Mouse (Mus musculus): Measurements from ENCODE around the gene Cep70. TPM values are rescaled to one million over a fixed set of nuclear protein-coding genes. Genes with fewer than 3 reads are reported as not detected.
A peak's percentile ranks its signal among the peaks of the same experiment; 100 is the strongest.

Cep70 gene
- total RNA-seq (2021) = 1 to 10 TPM; 3.2 to 4.6 TPM
- long read RNA-seq, experiment 1, partial matches to known transcripts = 0 of 2 reads
- long read RNA-seq, experiment 1, other reads (novel, unspliced or antisense) = 0 of 2 reads
- long read RNA-seq, experiment 2, partial matches to known transcripts = 1 of 3 reads
- long read RNA-seq, experiment 2, other reads (novel, unspliced or antisense) = 2 of 3 reads

- DNase-seq (ENCODE audit: low spot score) = peak; percentile 95
Observed at GRCm38 (mm10) chr9:99243190-99243894, at the start of gene Cep70. Gene Cep70 (plus strand): TSS chr9:99243367.

DNA sequence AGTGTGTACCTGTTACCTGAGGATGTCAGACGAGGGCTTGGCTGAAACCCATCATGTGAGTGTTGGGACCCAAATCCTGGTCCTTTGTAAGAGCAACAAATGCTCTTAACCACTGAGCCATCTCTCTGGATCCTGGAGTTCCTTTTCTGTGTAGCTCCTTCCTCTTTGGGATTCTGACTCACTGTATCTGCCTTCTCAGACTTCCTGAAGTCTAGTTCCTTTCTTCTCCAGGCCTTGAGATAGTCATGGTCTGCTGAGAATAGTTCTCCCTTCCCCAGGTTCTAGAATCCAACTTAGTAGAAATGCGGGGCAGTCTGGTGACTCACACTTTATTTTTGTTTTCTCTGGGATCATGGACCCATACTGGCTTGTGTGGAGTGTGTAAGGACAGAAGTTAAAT is 30.5 kb upstream of the Cep70 start:
- no peak for DNase-seq (ENCODE audit: low spot score)

- DNase-seq (ENCODE audit: low spot score) = no peak
Observed at GRCm38 (mm10) chr9:99216182-99216581, 27.0 kb upstream of the Cep70 start.

DNA sequence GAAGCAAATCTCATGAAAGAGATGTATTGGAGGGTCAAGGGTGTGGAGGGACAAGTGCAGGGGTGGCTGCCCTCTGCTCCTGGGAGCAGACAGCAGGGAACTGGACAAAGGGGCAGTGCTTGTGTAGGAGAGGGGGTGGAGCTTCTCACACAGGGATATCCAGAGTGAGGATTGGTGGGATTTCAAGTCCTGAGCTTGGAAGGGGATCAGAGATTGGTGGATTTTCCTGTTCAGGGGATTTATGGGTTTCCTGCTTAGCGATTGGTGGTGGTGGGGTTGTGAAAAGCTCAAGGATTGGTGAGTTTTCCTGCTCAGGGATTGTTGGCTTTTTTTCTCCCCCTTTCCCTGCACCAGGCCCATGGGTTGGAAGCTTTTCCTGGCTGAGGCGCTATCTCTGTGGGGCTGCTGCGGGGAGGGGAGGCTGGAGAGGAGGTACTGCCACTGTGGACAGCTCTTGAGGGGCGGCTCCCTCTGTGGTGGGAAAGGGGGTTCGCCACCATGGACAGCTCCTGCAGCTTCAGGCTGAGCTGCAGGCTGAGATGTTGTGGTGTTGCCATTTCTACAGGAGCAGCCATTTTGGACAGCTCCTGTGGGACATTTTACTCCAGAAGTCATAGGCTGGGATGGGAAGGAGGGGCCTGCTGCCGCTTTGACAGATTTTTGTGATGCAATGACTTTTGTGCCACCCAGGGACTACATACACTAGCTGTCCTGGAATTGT is 25.0 kb upstream of the Cep70 start:
- no peak for DNase-seq (ENCODE audit: low spot score)

GRCm38 (mm10) chr9:99221636-99222035 is 21.5 kb upstream of the Cep70 start:
- no peak for DNase-seq (ENCODE audit: low spot score)

- no peak for DNase-seq (ENCODE audit: low spot score)
Observed at GRCm38 (mm10) chr9:99224583-99224982, 18.6 kb upstream of the Cep70 start.

DNA sequence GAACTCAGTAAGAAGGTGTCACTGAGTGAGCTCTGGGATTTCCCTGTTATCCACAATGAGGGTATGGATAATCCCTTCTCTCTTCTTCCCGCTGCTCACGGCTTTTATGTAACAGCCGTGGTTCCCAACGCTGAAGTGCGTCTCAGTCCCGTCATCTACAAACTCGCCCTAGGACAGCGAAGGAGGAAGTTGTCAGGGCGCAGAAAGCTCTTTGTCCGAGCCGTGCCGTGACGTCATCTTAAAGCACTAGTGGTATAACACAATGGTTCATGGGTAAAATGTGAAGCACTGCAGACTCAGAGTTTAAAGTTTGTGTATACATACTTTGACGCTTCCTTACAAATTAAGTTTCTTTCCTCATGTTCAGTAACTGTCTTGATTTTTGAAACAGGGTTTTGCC is 13.7 kb upstream of the Cep70 start:
- DNase-seq (ENCODE audit: low spot score) = no peak

DNA sequence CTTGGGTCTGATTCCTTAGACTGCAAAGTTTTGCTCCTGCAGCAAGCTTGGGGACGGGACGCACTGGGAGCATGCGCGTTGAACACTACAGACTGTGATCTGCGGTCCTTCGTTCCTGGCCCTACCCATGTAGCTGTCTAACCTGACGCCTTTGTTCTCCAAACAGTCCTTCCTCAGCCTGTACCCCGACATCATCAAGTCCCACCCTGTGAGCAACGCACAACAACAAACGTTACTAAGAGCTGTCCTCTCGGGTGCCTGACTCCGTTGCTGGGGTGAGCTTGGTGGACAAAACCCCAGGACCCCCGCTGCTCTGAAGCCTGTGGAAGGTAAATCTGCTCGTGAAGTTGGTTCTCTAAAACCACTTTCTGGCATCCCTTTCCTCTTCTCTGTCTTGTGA is 6.0 kb upstream of the Cep70 start, which contains the start of gene Faiml:
Gene Faiml, minus strand, starts transcription at position 101 of the 400 bp plus-strand sequence.
- no peak for DNase-seq (ENCODE audit: low spot score)

- DNase-seq (ENCODE audit: low spot score) = no peak
Observed at GRCm38 (mm10) chr9:99238276-99238675, 4.9 kb upstream of the Cep70 start.

DNA sequence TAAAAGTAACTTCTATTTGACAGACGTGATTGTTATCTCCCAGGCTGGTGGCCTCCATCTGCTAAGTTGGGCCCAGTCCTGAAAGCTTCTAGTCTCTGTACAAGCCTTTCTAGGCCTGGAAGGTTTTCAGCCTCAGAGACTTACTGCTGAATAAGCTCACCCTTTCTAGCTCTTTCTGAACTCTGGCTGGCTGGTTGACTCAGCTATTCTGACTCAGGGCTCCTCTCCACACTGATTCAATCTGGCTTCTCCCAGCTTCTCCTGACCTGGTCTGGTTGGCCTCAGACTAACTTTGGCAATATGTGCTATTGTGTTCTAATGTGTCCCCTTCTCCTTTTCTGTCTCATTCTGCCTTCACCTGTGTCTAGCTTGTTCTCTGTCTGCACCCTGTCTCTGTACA is 3.9 kb upstream of the Cep70 start:
- DNase-seq (ENCODE audit: low spot score) = no peak

DNA sequence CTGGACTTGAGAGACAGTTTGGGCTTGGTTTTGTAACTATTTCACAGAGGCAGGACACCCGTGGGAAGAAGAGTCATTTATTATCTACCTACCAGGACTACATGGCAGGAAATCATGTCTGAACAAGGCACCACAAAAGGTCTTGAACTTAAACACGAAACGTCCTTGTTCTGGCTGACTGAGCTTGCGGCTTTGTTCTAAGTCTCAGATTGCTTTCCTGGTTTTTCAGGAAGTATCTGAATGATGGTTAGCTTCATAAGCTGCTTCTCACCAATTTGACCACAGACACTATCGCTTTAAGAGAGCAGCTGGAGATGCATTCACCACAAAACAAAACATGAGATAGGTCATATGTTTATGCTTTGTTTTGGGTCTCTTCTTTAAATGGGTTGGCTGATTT is 2.6 kb upstream of the Cep70 start:
- no peak for DNase-seq (ENCODE audit: low spot score)

GRCm38 (mm10) chr9:99242035-99242434 is 1.1 kb upstream of the Cep70 start:
- peak; percentile 56 for DNase-seq (ENCODE audit: low spot score)

DNA sequence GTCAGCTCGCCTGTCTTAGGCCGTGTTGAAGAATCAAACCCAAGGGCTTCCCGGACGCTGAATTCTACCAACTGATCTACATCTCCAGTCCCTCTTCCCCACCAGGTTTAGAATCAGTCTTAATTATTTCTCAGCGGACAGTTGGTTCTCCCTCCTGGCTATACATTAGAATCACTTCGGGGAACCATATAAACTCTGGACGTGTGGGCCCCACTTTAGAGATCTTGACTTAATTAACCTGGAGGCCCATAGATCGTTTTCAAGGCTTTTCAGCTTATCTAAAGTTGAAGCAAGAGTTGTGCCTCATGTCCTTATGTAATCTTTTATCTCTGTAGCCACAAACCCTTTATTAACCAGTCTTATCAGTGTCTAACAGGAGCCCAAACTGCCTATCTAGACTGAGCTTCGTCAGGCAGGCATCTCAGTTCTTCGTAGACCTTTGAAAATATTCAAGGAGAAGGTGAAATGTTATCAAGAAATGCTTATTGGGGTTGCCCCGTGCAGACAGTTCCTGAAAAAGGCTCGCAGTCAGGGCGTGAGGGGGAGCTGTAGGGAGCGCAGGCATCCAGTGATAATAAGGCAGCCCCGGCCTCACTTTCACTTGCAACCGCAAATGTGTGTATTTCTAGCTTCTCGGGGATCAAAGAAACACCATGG is 506 bp upstream of the Cep70 start:
- DNase-seq (ENCODE audit: low spot score) = no peak

DNA sequence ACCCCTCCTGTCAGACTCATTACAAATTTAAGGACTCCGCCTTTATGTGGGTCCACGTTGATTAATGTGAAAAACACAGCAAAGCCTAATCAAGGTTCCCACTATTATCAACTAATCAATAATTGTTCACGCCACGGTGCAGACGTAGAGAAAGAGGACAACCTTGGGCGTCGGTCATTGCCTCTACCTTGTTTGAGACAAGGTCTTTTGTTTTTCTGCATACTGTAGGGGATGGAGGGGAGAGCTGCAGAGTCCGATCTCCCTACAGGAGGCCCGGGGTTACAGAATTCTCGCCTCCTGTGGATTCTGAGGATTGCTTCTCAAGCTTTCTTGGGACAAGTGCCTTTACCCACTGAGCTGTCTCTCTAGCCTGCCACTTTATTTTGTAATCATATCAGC is 727 bp downstream of the Cep70 start:
- no peak for DNase-seq (ENCODE audit: low spot score)

DNA sequence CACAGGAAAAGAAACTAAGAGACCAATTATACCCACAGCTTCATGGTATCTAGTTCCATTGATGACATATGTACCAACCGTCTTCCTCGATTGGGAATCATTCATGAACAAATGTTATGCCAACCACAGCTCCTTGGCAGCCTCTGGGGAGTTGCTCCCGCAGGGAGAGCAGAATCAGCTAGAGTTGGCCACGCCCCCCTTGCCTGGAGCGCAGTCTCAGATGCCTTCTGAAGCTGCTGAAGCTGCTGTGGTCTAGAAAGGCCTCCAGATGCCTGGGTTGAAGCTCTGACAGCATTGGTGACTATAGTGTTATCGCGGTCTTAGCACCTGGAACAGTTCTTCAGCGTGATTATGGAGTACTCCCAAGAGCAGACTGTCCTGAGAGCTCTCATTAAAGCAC is 5.1 kb downstream of the Cep70 start:
- DNase-seq (ENCODE audit: low spot score) = no peak

GRCm38 (mm10) chr9:99248906-99249305 is 5.7 kb downstream of the Cep70 start:
- no peak for DNase-seq (ENCODE audit: low spot score)

DNA sequence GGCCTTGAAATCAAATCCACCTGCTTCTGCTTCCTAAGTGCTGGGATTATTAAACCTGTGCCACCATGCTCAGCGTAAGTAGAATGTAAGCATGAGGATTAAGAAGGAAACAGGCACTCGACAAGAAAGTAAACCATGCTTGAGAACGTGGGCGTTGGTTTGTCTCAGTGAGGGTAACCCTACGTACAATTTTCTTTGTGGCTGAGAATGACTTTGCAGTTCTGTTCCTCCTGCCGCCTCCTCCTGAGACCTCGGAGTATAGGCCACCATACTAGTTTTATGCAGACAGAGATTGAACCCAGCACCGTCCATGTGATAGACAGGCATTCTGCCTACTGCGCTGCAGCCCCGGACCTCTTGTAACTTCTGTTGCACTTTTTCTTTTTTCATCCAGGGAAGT is 10.7 kb downstream of the Cep70 start:
- DNase-seq (ENCODE audit: low spot score) = no peak

- no peak for DNase-seq (ENCODE audit: low spot score)
Observed at GRCm38 (mm10) chr9:99256206-99256605, 13.0 kb downstream of the Cep70 start.

DNA sequence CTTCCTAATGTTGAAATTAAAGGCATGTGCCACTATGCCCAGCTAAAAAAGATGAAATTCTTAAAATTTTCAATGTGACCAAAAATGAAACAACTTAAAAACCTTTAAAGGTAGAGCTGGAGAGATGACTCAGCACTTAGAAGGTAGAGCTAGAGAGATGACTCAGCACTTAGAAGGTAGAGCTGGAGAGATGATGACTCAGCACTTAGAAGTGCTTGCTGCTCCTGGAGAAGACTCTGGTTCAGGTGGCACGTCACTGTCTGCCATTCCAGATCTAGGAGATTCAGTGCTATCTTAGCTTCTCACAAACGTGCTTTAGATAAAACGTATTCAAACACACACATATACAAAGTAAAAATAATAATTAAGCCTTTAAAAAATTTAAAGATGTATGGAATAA is 13.7 kb downstream of the Cep70 start:
- DNase-seq (ENCODE audit: low spot score) = no peak

GRCm38 (mm10) chr9:99258891-99259290 is 15.7 kb downstream of the Cep70 start:
- no peak for DNase-seq (ENCODE audit: low spot score)

DNA sequence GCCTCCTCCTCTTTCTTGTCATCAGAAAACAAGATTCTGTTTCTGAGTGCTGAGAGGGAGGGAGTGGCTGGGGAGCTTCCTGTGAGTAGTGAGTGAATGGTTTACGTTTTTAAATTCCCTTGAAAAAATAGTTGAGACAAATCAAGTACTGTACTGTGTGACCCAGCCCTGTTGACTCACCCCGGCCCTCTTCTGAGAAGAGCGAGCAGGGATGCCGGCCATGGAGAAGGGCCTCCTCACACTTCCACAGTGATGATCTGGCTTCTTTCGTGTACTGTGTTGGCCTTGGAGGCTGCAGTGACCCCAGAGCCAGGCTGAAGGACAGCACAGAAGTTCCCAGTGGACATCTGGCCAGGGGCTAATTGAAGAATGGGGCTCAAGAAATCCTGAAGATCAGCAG is 61.1 kb downstream of the Cep70 start:
- DNase-seq (ENCODE audit: low spot score) = no peak

GRCm38 (mm10) chr9:99306226-99306625 is 63.1 kb downstream of the Cep70 start:
- DNase-seq (ENCODE audit: low spot score) = no peak
